Mouse (Mus musculus) liver, adult (tissue): ENCODE results near the gene Padi4.

Source experiments
- GATA4 ChIP-seq: IDR thresholded peaks from 2 replicates; pipeline ENCODE4 v1.6.1; 2014; ENCODE audit warnings: mild to moderate bottlenecking, low read length; ENCODE audit not compliant: insufficient replicate concordance

Padi4 gene

GRCm38 (mm10) chr4:140724739-140725138 is 49.3 kb downstream of the Padi4 start:
- TF ChIP-seq GATA4: no peak

- no peak for TF ChIP-seq GATA4
These were observed 50.2 kb downstream of the Padi4 start for GRCm38 (mm10) chr4:140723801-140724200.

- no peak for TF ChIP-seq GATA4
These were observed 50.8 kb downstream of the Padi4 start for GRCm38 (mm10) chr4:140723192-140723591.

- no peak for TF ChIP-seq GATA4
These were observed 51.3 kb downstream of the Padi4 start for GRCm38 (mm10) chr4:140722710-140723109.

GRCm38 (mm10) chr4:140721968-140722490 is 52.0 kb downstream of the Padi4 start:
- TF ChIP-seq GATA4: no peak

GRCm38 (mm10) chr4:140720091-140720490 is 53.9 kb downstream of the Padi4 start:
- TF ChIP-seq GATA4: no peak

GRCm38 (mm10) chr4:140718436-140718835 is 55.6 kb downstream of the Padi4 start:
- no peak for TF ChIP-seq GATA4

GRCm38 (mm10) chr4:140716994-140717393 is 57.0 kb downstream of the Padi4 start:
- TF ChIP-seq GATA4: no peak

GRCm38 (mm10) chr4:140714586-140714985 is 59.5 kb downstream of the Padi4 start:
- TF ChIP-seq GATA4: no peak

- TF ChIP-seq GATA4: no peak
These were observed 60.3 kb downstream of the Padi4 start for GRCm38 (mm10) chr4:140713480-140714365.

GRCm38 (mm10) chr4:140711360-140711759 is 62.7 kb downstream of the Padi4 start:
- TF ChIP-seq GATA4: no peak

GRCm38 (mm10) chr4:140710781-140711180 is 63.3 kb downstream of the Padi4 start:
- TF ChIP-seq GATA4: no peak

- no peak for TF ChIP-seq GATA4
These were observed 64.4 kb downstream of the Padi4 start for GRCm38 (mm10) chr4:140709617-140710016.

- no peak for TF ChIP-seq GATA4
These were observed 64.9 kb downstream of the Padi4 start for GRCm38 (mm10) chr4:140709111-140709510.

GRCm38 (mm10) chr4:140708297-140708927 is 65.6 kb downstream of the Padi4 start:
- no peak; the same call in 1 of the 2 replicates for TF ChIP-seq GATA4

GRCm38 (mm10) chr4:140707615-140708014 is 66.4 kb downstream of the Padi4 start:
- no peak for TF ChIP-seq GATA4

- TF ChIP-seq GATA4: no peak
These were observed 69.9 kb downstream of the Padi4 start for GRCm38 (mm10) chr4:140704166-140704565.

- no peak for TF ChIP-seq GATA4
These were observed 70.4 kb downstream of the Padi4 start for GRCm38 (mm10) chr4:140703636-140704035.
